Mouse (Mus musculus): ENCODE results near the gene Tmed9. TPM values are rescaled to one million over a fixed set of nuclear protein-coding genes. Genes with fewer than 3 reads are reported as not detected.

Gene Tmed9
- polyA plus RNA-seq, 1 experiment from 2014 or later = 110 TPM

Other genes with a start within 250 kb of the Tmed9 start
- 9.3 and 11.4 TPM in 2 replicates for gene Mxd3, start 243.9 kb upstream of the Tmed9 start, polyA plus RNA-seq (2015; fragmentation: Nextera tagmentation; extraction: Ambion mirVana)
- 44.9 and 57.7 TPM in 2 replicates for gene Lman2, start 210.9 kb upstream of the Tmed9 start, polyA plus RNA-seq (2015; fragmentation: Nextera tagmentation; extraction: Ambion mirVana)
- 0.81 and 2.6 TPM in 2 replicates for gene Rgs14, start 204.0 kb upstream of the Tmed9 start, polyA plus RNA-seq (2015; fragmentation: Nextera tagmentation; extraction: Ambion mirVana)
- gene Slc34a1, start 175.5 kb upstream of the Tmed9 start, polyA plus RNA-seq (2015; fragmentation: Nextera tagmentation; extraction: Ambion mirVana) = 0.20 TPM in 1 of 2 replicates, not detected in the other
- 0.50 and 1.4 TPM in 2 replicates for gene Pfn3, start 158.5 kb upstream of the Tmed9 start, polyA plus RNA-seq (2015; fragmentation: Nextera tagmentation; extraction: Ambion mirVana)
- gene F12, start 146.9 kb upstream of the Tmed9 start, polyA plus RNA-seq (2015; fragmentation: Nextera tagmentation; extraction: Ambion mirVana) = 0.18 and 0.47 TPM in 2 replicates
- gene Grk6, start 128.7 kb upstream of the Tmed9 start, polyA plus RNA-seq (2015; fragmentation: Nextera tagmentation; extraction: Ambion mirVana) = 34.2 and 38.4 TPM in 2 replicates
- gene Prr7, start 109.5 kb upstream of the Tmed9 start, polyA plus RNA-seq (2015; fragmentation: Nextera tagmentation; extraction: Ambion mirVana) = 4.2 and 5.8 TPM in 2 replicates
- gene Dbn1, start 85.6 kb upstream of the Tmed9 start, polyA plus RNA-seq (2015; fragmentation: Nextera tagmentation; extraction: Ambion mirVana) = 389 and 450 TPM in 2 replicates
- 169 and 176 TPM in 2 replicates for gene Pdlim7, start 60.1 kb upstream of the Tmed9 start, polyA plus RNA-seq (2015; fragmentation: Nextera tagmentation; extraction: Ambion mirVana)
- gene Dok3, start 44.4 kb upstream of the Tmed9 start, polyA plus RNA-seq (2015; fragmentation: Nextera tagmentation; extraction: Ambion mirVana) = 4.2 and 4.6 TPM in 2 replicates
- 48.8 and 53.1 TPM in 2 replicates for gene Ddx41, start 37.1 kb upstream of the Tmed9 start, polyA plus RNA-seq (2015; fragmentation: Nextera tagmentation; extraction: Ambion mirVana)
- 43.0 and 46.4 TPM in 2 replicates for gene Fam193b, start 2.6 kb upstream of the Tmed9 start, polyA plus RNA-seq (2015; fragmentation: Nextera tagmentation; extraction: Ambion mirVana)
- gene B4galt7, start 26.2 kb downstream of the Tmed9 start, polyA plus RNA-seq (2015; fragmentation: Nextera tagmentation; extraction: Ambion mirVana) = 45.5 and 48.3 TPM in 2 replicates
- 102 and 117 TPM in 2 replicates for gene Caml, start 49.3 kb downstream of the Tmed9 start, polyA plus RNA-seq (2015; fragmentation: Nextera tagmentation; extraction: Ambion mirVana)
- gene Ddx46, start 61.3 kb downstream of the Tmed9 start, polyA plus RNA-seq (2015; fragmentation: Nextera tagmentation; extraction: Ambion mirVana) = 22.0 and 25.5 TPM in 2 replicates
- gene B230219D22Rik, start 119.4 kb downstream of the Tmed9 start, polyA plus RNA-seq (2015; fragmentation: Nextera tagmentation; extraction: Ambion mirVana) = 71.9 and 73.0 TPM in 2 replicates
- 140 and 149 TPM in 2 replicates for gene Txndc15, start 140.9 kb downstream of the Tmed9 start, polyA plus RNA-seq (2015; fragmentation: Nextera tagmentation; extraction: Ambion mirVana)
- 21.7 and 34.8 TPM in 2 replicates for gene Pcbd2, start 153.6 kb downstream of the Tmed9 start, polyA plus RNA-seq (2015; fragmentation: Nextera tagmentation; extraction: Ambion mirVana)
- 0.26 TPM in 1 of 2 replicates, not detected in the other for gene Catsper3, start 210.8 kb downstream of the Tmed9 start, polyA plus RNA-seq (2015; fragmentation: Nextera tagmentation; extraction: Ambion mirVana)